In genomic region chr13:37760957-37761941, GRCm38 (mm10) we compare ENCODE assay signal across 9 mouse cellular contexts. TPM values are rescaled to one million over a fixed set of nuclear protein-coding genes. Genes with fewer than 3 reads are reported as not detected.
DNase-seq lines count a peak whose midpoint lies in the region; ATAC-seq lines count a peak whose summit lies in the region.
"Had no signal": no experiment of that assay in that cellular context is flagged by ENCODE, and none has a peak within 500 bp of the region (broad histone marks: within the 10 kb centered on the region; RNA-seq: fewer than 3 reads in every experiment).

No protein-coding gene starts in this region.

- H3K27me3 ChIP-seq in forebrain, embryonic 11.5 days (ENCODE audit: control insufficient read depth, insufficient read depth, low read length), result peaks cover 60% of the 10 kb centered on the region
- H3K27me3 ChIP-seq in hindbrain, embryonic 10.5 days (ENCODE audit: insufficient read depth, poor library complexity, severe bottlenecking), result peaks cover 36% of the 10 kb centered on the region
- no peaks in the 10 kb centered on the region for H3K27me3 ChIP-seq in limb, embryonic 13.5 days
- H3K27me3 ChIP-seq in midbrain, embryonic 16.5 days (ENCODE audit: control insufficient read depth, insufficient read depth, low read depth, low read length), result peaks cover 12% of the 10 kb centered on the region
- H3K27me3 ChIP-seq: embryonic facial prominence, embryonic 15.5 days had no signal

- peak; percentile 18 for DNase-seq in gastrocnemius, postnatal 14 days
- DNase-seq in gastrocnemius, adult 8-10 months (ENCODE audit: low spot score in 2 of 2), result no peak
- DNase-seq in forebrain, embryonic 11.5 days (ENCODE audit: low spot score), result peak; percentile 71
- DNase-seq in hindbrain, embryonic 10.5 days (ENCODE audit: low spot score), result peak; percentile 60
- no peak for DNase-seq in thymus, postnatal 10 days (ENCODE audit: low spot score in 2 of 2)
- DNase-seq in cerebellum, postnatal 36 days, result no peak

- no peak overlapping the region for H3K27ac ChIP-seq in forebrain, embryonic 11.5 days (ENCODE audit: low read depth, low read length)
- peak overlapping the region; percentile 80 for H3K27ac ChIP-seq in hindbrain, embryonic 10.5 days
- no peak overlapping the region for H3K27ac ChIP-seq in limb, embryonic 13.5 days
- H3K27ac ChIP-seq in midbrain, embryonic 16.5 days (ENCODE audit: low read length), result no peak overlapping the region
- H3K27ac ChIP-seq: embryonic facial prominence, embryonic 15.5 days had no signal

- H3K4me2 ChIP-seq in forebrain, embryonic 11.5 days (ENCODE audit: low read depth, low read length, severe bottlenecking), result peak overlapping the region; percentile 24; the same call in 1 of the 2 replicates
- peak overlapping the region; percentile 12; the same call in 1 of the 2 replicates for H3K4me2 ChIP-seq in limb, embryonic 13.5 days (replicated peaks)
- H3K4me2 ChIP-seq in midbrain, embryonic 16.5 days (ENCODE audit: low read length), result peak overlapping the region; percentile 53
- H3K4me2 ChIP-seq: embryonic facial prominence, embryonic 15.5 days had no signal

- peaks cover 6% of the 10 kb centered on the region for H3K4me1 ChIP-seq in forebrain, embryonic 11.5 days (replicated peaks; ENCODE audit: control insufficient read depth, insufficient read depth, low read length)
- peaks cover 20% of the 10 kb centered on the region for H3K4me1 ChIP-seq in hindbrain, embryonic 10.5 days (replicated peaks)
- H3K4me1 ChIP-seq in limb, embryonic 13.5 days, result peaks cover 10% of the 10 kb centered on the region; the same call in 1 of the 2 replicates
- H3K4me1 ChIP-seq in midbrain, embryonic 16.5 days (ENCODE audit: control insufficient read depth, insufficient read depth, low read length), result peaks cover 6% of the 10 kb centered on the region; the same call in 1 of the 2 replicates

- 18% methylated on average over 23 of the region's 23 CpGs for WGBS in forebrain, embryonic 11.5 days
- 32% methylated on average over 23 of the region's 23 CpGs for WGBS in hindbrain, embryonic 10.5 days
- WGBS in limb, embryonic 13.5 days, result 47% methylated on average over 23 of the region's 23 CpGs
- 11% methylated on average over 23 of the region's 23 CpGs for WGBS in midbrain, embryonic 16.5 days

- ATAC-seq in forebrain, embryonic 11.5 days (replicated peaks; ENCODE audit: low FRiP score), result peak; percentile 84
- ATAC-seq in limb, embryonic 13.5 days (ENCODE audit: low FRiP score, low read depth), result no peak
- ATAC-seq in midbrain, embryonic 16.5 days, result 0 out of 2 replicates have a peak, but pooled peaks have one; percentile 42

- H3K4me3 ChIP-seq in forebrain, embryonic 11.5 days (ENCODE audit: low read depth, low read length), result no peak overlapping the region
- H3K4me3 ChIP-seq in hindbrain, embryonic 10.5 days, result peak overlapping the region; percentile 24
- no peak overlapping the region for H3K4me3 ChIP-seq in limb, embryonic 13.5 days
- peak overlapping the region; percentile 14; the same call in 1 of the 2 replicates for H3K4me3 ChIP-seq in midbrain, embryonic 16.5 days (ENCODE audit: low read depth, low read length)
- H3K4me3 ChIP-seq: embryonic facial prominence, embryonic 15.5 days had no signal

- no peaks in the 10 kb centered on the region for H3K9me3 ChIP-seq in forebrain, embryonic 11.5 days (ENCODE audit: control insufficient read depth, low read length)
- no peaks in the 10 kb centered on the region for H3K9me3 ChIP-seq in hindbrain, embryonic 10.5 days
- no peaks in the 10 kb centered on the region for H3K9me3 ChIP-seq in limb, embryonic 13.5 days
- H3K9me3 ChIP-seq in midbrain, embryonic 16.5 days (replicated peaks; ENCODE audit: control insufficient read depth, low read length, poor library complexity, severe bottlenecking), result no peaks in the 10 kb centered on the region; the same call in 1 of the 2 replicates
- H3K9me3 ChIP-seq: embryonic facial prominence, embryonic 15.5 days had no signal

- H3K36me3 ChIP-seq in forebrain, embryonic 11.5 days (ENCODE audit: control insufficient read depth, insufficient read depth, low read length), result no peaks in the 10 kb centered on the region
- H3K36me3 ChIP-seq in hindbrain, embryonic 10.5 days, result no peaks in the 10 kb centered on the region
- H3K36me3 ChIP-seq in limb, embryonic 13.5 days, result no peaks in the 10 kb centered on the region
- H3K36me3 ChIP-seq in midbrain, embryonic 16.5 days (ENCODE audit: control insufficient read depth, insufficient read depth, low read length), result no peaks in the 10 kb centered on the region
- H3K36me3 ChIP-seq: embryonic facial prominence, embryonic 15.5 days had no signal

- H3K9ac ChIP-seq in forebrain, embryonic 11.5 days (ENCODE audit: low read length), result no peak overlapping the region
- no peak overlapping the region for H3K9ac ChIP-seq in limb, embryonic 13.5 days
- no peak overlapping the region; the same call in 1 of the 2 replicates for H3K9ac ChIP-seq in midbrain, embryonic 16.5 days (ENCODE audit: low read depth, low read length)
- H3K9ac ChIP-seq: embryonic facial prominence, embryonic 15.5 days had no signal

- intact Hi-C loops in gastrocnemius, postnatal 14 days (cut with DNase I; ENCODE audit: low total_unique reads), result no loop called here

RNA-seq across cellular contexts. Expression of gene Rreb1, which starts 17.0 kb away (rescaled TPM):
- total RNA-seq in gastrocnemius, postnatal 14 days (2021), result 10 to 100 TPM; 26.2 to 32.9 TPM
- total RNA-seq in gastrocnemius, adult 8-10 months (2022), result 10 to 100 TPM; 21.4 to 34.5 (median 25.8) TPM
- polyA plus RNA-seq in forebrain, embryonic 11.5 days (2014; fragmentation: Nextera tagmentation; extraction: Ambion mirVana), result 6.3 and 7.7 TPM in 2 replicates
- 6.5 and 7.7 TPM in 2 replicates for polyA plus RNA-seq in hindbrain, embryonic 10.5 days (2016; fragmentation: Nextera tagmentation; extraction: Ambion mirVana)
- 10.0 and 11.4 TPM in 2 replicates for polyA plus RNA-seq in limb, embryonic 13.5 days (2015; fragmentation: Nextera tagmentation; extraction: Ambion mirVana)
- polyA plus RNA-seq in midbrain, embryonic 16.5 days (2015; fragmentation: Nextera tagmentation; extraction: Ambion mirVana), result 2.6 and 3.0 TPM in 2 replicates

Comparison
In these comparisons a context has a peak if more than half of its experiments do, and no peak if none do; other contexts are left out.
1. DNase-seq: peak in gastrocnemius, postnatal 14 days (single experiment), forebrain, embryonic 11.5 days (single experiment) and hindbrain, embryonic 10.5 days (single experiment); none in gastrocnemius, adult 8-10 months (0 of 2), thymus, postnatal 10 days (0 of 2) and cerebellum, postnatal 36 days (0 of 2).
2. H3K4me3 ChIP-seq: peak in hindbrain, embryonic 10.5 days (single experiment) and midbrain, embryonic 16.5 days (single experiment); none in forebrain, embryonic 11.5 days (single experiment) and limb, embryonic 13.5 days (single experiment).
3. Peak in every context shown above with its lines, with median percentiles within 50 percentile points of each other: H3K4me2 ChIP-seq.